Mouse (Mus musculus): ENCODE measurements around the gene Prkca.
A peak's percentile ranks its signal among the peaks of the same experiment; 100 is the strongest.

The Prkca gene

GRCm38 (mm10) chr11:108229176-108229946 is 114.4 kb downstream of the Prkca start:
- peak; percentile 85 for DNase-seq

DNA sequence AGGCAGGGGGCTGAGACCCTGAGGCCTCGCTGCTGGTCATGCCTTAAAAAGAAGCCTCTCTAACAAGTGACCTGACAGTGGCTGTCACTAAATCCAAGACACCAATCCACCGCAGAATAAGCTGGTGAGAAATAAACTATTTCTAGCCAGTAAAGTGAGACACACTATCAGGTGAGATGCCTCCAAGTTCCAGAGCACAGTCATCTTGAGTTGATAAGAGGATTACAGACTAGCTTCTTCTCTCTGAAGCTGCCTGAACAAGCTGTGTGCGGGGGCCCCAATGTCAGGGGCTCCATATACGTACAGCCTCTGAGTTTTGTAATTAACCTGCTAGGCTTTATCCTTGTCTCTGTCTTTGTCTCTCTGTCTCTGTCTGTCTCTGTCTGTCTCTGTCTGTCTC is 115.2 kb downstream of the Prkca start:
- no peak for DNase-seq

GRCm38 (mm10) chr11:108226248-108226647 is 117.5 kb downstream of the Prkca start:
- no peak for DNase-seq

DNA sequence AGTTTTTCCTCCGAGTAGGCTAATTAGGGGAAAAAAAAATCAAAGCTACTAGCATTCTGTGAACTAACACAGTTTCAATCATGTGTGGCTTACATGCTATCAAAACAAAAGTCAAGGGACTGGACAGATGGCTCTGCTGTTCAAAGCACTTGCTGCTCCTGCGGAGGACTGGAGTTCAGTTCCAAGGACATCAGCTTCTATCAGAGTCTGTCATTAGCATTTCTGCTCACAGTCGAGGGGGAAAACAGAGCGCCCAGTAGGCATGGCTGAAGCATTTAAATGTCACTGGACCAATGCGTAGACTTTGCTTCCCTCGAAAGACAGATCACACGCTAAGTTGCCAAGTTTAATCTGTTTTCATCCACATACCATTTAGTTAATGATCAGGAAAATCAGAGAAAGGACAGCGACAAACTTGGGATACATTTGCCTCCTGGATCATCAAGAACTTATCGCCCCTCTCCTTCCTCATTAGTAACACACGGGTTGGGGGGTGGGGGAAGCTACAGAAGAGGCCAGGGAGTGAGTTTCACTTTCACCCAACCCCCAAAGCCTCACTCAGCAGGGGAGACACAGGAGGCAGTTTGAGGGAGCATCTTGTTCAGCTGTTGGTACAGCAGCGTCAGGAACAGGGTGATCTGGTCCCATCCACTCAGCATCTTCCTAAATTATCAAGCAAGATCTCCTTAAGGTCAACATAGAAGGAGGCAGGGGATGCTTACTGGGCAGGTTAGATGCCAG is 119.3 kb downstream of the Prkca start:
- DNase-seq, result peak; percentile 40

DNA sequence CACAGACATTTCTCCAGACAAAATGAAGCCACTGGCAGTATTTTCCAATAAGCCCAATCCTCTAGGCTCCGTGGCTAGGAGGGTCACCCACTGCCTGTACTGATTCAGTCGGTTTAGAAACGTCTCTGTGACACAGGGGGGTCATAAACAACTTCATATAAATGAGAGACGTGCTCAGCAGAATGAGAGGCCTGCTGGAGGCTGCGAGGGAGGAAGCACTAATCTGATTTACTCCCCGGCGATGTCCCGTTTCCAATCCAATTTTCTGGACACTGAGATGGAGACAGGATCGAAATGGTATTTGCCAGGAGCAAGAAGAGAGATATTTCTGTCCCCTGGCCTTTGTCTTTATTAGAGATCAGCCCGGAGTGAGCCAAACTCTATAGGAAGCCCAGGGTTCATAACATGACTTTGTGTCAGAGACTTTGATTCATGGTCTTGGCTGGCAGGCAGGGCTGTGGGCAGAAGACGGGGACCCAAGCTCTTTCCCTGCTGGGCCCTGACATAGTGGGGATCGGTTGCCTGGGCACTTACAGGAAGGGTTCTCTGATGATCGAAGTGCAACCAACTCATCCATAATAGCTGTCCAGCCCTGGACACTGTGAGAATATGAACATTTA is 120.0 kb downstream of the Prkca start:
- DNase-seq, result no peak

DNA sequence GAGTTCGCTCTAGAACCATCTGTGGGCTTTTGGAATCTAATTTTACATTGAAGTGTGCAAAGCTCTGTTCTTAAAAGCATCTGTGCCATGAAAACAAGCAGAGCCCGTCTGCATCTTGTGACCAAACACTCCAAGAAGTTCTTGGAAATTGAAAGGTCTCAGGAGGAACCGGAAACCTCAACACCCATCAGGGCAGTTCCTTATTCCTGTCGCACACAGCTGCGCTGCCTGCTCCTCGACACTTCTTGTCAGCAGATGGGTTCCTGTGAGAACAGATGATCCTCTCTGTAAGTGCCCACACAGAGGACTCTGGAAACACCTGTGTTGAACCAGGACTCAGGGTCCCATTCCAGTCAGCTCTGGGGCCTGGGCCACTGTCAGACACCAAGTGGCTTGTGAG is 120.6 kb downstream of the Prkca start:
- DNase-seq, result no peak

DNA sequence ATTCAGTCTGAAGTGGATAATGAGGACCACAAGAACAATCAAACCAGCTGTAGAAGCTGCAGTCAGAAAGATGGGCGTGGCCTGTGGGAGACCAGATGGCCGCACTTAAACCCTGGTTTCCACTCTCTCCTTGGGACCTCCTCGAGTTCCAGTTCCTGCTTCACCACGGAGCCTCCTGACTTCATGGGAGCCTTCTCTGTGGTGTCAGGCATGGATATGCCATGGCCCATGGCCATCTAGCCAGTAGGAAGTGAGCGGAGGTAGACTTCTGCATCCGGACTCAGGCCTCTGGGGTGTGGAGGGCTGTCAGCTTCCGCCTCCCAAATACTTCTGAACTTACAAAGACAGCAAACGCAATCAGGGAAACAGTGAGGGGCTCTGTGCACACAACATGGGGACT is 121.1 kb downstream of the Prkca start:
- no peak for DNase-seq

- no peak for DNase-seq
These were observed 121.7 kb downstream of the Prkca start for GRCm38 (mm10) chr11:108222026-108222425.

DNA sequence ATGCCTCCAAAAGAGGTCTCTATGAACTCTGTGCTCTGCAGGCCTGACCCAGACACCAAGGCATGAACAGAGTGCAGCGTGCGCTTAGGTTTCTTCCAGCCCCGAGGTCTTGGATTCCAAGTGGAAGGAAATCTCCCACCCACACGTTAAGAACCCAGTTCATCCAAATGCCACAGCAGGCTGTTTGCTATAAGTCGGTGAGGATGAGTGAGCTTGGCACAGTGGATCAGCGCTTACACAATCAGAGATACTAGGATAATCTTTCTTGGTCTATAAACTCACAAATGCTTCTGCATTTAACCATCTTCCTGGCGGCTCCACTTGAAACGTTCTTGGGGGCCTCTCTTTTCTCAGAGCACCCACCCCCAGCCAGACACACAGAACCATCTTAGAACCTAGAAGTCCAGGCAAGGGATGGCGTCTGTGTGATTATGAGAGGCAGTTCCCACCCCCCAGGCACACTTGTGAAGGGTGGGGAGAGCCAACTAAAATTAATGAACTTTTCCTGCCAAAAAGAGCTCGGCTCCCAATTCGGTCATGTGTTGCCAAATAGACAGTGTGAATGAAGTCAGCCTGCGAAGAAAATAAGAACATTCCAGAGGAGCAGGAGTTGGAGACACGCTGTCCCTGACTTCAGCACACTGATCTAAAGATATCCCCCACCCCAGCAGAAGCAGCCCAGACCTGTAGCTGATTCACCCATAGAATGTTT is 122.4 kb downstream of the Prkca start:
- DNase-seq, result peak; percentile 25

GRCm38 (mm10) chr11:108220605-108221004 is 123.1 kb downstream of the Prkca start:
- DNase-seq, result no peak

- DNase-seq, result no peak
These were observed 126.7 kb downstream of the Prkca start for GRCm38 (mm10) chr11:108217043-108217442.

DNA sequence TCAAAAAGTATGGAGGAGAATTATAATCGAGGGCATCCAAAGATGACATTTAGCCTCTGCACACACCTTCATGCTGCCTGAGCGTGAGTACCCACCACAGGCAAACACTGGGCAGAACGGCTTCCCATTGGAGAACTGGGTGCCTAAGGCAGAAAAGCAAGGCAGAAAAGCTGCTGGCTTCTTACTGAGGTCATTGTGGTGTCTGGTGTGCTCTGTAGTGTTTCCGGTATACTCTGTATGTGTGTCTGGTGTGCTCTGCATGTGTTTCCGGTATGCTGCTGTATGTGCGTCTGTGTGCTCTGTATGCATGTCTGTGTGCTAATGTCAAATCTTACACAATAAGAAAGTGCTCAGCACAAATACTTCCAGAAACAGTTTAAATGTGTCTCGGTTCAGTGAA is 127.7 kb downstream of the Prkca start:
- no peak for DNase-seq

DNA sequence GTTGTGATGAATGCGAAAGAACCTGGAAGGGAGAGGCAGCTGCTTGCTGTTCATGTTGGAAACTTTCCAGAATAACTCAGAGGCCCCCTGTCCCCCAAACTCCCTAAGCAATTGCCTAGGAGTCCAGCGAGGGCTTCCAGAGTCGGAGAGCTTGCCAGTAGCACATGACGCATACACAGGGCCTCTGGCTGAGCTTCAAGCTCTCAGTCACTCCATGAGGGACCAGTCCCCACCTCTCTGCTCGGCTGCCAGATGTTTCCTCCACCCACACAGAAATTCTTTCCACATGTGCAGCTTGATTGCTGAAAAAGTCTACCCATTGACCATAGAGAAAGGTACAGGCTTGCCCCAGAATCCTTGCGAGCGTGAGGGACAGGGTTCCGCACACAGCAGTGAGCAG is 128.3 kb downstream of the Prkca start:
- DNase-seq, result peak; percentile 37

DNA sequence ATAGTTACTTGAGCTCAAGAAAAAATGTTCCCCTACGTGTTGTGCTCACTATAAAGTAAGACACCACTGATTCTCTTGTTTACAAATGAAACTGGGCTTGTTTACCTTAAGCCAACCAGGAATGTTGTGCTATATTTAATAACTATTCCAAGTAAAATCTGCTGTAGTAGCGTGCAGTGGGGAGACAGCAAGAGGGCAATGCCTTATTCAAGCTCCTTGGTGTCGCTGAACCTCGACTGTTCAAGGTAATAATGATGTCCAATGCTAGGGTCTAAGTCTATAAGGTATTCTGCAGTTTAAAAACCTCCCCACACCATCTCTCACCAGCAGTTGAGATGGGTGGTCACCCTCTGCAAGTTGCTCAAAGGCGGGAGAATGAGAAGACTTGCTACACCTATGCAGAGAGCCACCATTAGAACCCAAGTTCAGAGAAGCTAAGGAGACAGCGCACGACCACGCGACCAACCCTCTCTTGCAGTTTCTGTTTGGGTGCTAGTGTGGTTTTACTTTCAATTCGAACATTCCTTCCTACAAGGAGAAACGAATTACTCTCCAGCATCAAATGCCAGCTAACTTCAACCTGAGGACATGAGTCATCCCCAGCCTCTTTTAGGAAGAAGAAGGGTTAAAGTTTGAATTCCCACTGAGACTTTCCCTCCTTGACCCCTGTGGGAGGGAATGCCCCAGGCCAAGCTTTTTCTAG is 129.1 kb downstream of the Prkca start:
- DNase-seq, result no peak

DNA sequence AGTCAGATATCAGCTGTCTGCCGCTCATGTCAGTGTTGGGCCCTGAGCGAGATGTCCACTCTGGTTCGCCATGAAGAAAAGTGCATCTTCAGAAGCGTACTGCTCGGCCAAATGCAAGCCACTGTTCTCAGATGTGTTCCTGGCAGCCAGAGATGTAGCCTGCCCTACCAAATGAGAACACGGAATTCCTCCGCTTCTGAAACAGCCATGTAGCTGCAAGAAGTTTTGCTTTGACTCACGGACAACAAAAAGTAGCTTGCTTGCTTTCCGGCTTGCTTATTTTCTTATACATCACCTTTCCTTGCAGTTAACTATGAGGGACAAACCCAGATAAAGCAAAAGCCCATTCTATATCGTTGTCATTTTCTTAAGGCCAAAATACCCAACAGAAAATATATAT is 129.9 kb downstream of the Prkca start:
- no peak for DNase-seq

- DNase-seq, result no peak
These were observed 131.1 kb downstream of the Prkca start for GRCm38 (mm10) chr11:108212638-108213037.

DNA sequence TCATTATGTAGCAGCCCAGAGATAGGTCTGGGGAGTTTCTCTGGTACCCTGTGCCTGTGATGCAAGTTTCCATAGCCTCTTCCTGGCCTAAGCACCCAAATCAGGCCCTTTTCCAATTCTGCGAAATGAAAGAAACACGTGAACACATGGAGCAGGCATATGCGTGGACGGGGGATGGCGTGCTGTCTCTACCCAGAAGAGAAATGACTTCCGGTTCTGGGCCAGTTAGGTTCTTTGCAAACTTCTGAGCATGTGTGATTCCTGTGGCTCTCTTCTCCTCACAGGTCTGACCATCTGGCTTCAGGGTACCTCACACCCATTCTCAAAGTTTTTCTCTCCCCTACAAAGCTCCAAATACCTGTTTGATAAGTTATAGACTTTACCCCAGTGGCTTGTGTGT is 131.7 kb downstream of the Prkca start:
- DNase-seq, result no peak

GRCm38 (mm10) chr11:108210749-108211148 is 133.0 kb downstream of the Prkca start:
- peak; percentile 54 for DNase-seq

GRCm38 (mm10) chr11:108206602-108207001 is 137.1 kb downstream of the Prkca start:
- DNase-seq, result no peak

DNA sequence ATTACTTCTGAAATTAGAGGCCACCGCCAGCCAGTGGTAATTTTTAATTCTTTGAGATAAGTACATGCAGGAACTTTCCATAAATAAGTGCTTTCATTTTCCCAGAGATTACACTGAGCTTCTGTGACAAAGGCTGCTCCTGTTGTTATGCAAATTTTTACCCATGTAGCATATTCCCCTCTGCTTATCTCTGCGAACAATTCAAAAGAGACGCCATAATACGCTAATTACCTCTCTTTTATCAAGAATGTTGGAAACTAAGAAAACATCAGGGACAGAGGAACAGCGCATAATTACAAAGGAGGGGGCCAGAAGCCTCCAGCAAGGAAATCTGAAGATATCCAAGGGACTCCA is 138.9 kb downstream of the Prkca start:
- DNase-seq, result no peak

GRCm38 (mm10) chr11:108204202-108204894 is 139.4 kb downstream of the Prkca start:
- no peak for DNase-seq

DNA sequence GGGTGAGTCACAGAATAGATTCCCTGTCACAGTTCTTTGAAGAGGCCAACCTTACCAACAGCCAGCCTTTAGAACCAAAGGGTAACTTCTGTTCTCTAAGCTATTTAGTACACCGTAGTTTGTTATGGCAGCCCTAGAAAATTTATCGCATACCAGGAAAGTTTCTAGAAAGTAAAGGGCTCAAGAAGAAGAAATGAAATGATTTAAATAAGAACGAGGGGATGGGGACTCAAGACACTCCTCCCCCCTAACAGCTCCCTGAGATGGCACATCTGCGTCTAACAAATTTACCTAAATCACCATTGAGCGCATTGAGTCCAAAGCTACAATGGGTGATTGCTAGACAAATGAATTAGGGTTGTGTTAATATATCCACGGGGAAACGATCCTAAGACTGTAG is 140.9 kb downstream of the Prkca start:
- DNase-seq, result no peak

Data from kidney, adult 9 months (tissue).